Mouse (Mus musculus) olfactory bulb, adult 2 months (tissue): ENCODE measurements around the gene Lgi2.

Experiments
- CTCF ChIP-seq: fragments of 200-500 bp; IDR thresholded peaks from 2 replicates; pipeline ENCODE4 v1.5.1; 2012; ENCODE audit warnings: low read depth, mild to moderate bottlenecking, low read length, moderate library complexity; ENCODE audit not compliant: insufficient read depth
- POLR2A ChIP-seq: fragments of 200-500 bp; IDR thresholded peaks from 2 replicates; pipeline ENCODE4 v1.6.1; 2012; ENCODE audit warnings: mild to moderate bottlenecking, low read depth, low read length, moderate library complexity; ENCODE audit not compliant: insufficient read depth

DNA sequence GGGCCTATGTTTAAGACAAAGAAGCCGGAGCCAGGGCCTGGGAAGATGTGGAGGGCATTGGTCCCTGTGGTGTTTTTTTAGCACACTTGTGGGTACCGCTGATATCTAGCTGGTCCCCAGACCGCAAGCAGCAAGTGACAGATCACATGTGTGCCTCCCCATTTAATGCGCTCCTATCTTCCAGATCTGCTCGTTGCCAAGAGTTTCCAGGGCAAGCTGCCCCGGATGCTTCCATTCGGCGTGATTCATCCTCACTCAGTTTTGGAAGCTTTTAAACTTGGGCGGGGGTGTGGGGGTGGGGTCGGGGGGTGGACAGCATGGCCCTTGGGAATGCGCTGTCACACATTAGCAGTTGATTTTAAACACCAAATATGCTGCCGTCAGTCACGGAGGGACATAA lies 61.6 kb downstream of the Lgi2 start:
- TF ChIP-seq POLR2A (no peak), CTCF (no peak)
